Mouse (Mus musculus): ENCODE data around the gene Otud5.
"Not testable (repeated sequence)": the region's sequence is repeated elsewhere in the genome, so short reads cannot be mapped to it uniquely, and the experiment has no call there.

Gene Otud5

DNA sequence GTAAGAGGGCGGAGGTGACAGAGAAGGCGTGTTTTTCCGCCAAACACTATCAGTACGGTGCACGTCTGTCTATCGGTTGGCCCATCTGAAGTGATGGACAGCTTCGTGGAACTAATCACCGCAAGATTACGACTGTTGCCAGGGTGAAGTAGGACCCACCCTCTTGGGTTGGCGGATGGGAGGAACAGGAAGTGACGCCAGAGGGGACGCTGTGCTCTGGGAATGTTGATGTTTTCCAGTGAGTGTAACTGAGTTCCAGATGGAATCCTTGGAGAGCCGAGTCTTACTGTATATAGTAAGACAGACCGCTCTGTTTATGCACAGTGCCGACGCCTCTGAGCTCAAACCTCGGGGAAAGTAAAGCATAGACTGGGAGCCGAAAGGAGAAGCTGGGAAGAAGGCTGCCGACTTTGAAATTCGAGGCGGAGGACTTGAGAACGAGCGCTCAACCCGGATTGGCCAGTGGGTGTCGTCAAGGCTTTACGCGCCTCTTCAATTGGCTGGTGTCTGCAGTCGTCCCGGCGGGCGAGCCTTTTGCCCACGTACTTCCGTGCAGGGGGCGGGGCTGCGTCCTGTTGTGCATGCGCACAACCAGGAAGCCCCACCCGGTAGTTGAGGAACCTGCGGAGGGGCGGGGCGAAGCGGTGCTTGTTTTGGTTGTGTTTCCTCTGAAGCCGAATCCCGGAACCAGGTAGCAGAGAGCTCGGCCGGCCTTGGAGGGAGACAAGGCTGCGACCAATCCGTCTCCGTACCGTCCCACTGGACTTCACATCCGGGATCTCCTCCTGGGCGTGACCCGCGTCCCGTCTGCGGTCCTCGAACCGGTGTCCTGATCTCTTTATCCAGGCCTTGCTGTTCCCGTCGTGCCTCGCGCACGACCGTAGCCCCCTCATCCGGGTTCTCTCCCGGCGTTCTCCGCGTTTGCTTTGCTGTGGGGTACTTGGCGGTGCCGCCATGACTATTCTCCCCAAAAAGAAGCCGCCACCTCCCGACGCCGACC lies at the start of gene Otud5:
TSS of gene Otud5 (plus strand) at position 202 of the 1,000 bp plus-strand sequence.
- peak; percentile 93 for DNase-seq (ENCODE audit: low read depth, low spot score)

DNA sequence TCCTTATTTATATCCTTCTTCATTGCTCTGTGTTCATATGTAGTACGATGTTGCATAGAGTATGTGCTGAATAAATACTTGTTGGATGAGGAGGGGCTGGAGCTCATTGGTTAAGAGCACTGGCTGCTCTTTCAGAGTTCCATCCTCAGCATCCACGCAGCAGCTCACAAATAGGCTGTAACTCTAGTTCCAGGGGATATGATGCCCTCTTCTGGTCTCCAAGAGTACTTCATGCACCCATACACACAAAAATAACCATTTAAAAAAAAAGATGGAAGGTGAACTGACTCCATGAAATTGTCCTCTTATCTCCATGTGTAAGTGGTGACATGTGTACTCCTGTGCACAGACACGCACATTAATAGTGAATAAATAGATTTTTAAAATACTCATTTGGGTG lies 47.8 kb upstream of the Otud5 start:
- no peak for DNase-seq (ENCODE audit: low read depth, low spot score)

DNA sequence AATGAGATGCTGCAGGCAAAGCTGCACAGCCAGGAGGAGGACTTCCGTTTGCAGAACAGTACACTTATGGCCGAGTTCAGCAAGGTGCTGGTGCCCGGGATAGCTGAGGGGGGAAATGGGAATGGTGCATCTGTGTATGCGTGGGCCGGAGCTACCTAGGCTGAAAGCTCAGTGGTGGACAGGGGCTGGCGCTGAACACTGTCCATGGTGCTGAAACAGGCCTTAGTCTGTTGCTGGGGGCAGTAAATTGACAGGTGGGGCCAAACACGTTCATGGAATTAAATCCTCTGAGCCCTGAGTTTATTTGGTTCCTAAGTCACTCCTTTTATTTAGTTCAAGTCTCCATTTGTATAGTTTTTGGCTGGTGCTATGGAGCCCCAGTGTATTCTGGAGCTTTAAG lies 46.1 kb upstream of the Otud5 start:
- no peak for DNase-seq (ENCODE audit: low read depth, low spot score)

GRCm38 (mm10) chrX:7797327-7797726 lies 43.8 kb upstream of the Otud5 start:
- no peak for DNase-seq (ENCODE audit: low read depth, low spot score)

DNA sequence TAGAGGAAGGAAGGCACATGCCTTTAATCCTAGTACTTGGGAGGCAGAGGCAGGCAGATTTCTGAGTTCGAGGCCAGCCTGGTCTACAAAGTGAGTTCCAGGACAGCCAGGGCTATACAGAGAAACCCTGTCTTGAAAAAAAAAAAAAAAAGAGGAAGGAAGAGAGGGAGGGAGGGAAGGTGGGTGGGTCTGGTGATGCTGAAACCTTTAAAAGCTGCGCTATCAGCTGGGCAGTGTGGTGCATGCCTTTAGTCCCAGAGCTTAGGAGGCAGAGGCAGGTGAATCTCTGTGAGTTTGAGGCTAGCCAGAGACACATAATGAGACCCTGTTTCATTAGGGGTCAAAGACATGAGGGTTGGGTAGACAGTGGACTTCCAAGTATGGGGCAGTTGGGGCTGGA lies 39.0 kb upstream of the Otud5 start:
- DNase-seq (ENCODE audit: low read depth, low spot score) = not testable (repeated sequence)

GRCm38 (mm10) chrX:7815016-7815415 lies 26.1 kb upstream of the Otud5 start:
- DNase-seq (ENCODE audit: low read depth, low spot score) = not testable (repeated sequence)

DNA sequence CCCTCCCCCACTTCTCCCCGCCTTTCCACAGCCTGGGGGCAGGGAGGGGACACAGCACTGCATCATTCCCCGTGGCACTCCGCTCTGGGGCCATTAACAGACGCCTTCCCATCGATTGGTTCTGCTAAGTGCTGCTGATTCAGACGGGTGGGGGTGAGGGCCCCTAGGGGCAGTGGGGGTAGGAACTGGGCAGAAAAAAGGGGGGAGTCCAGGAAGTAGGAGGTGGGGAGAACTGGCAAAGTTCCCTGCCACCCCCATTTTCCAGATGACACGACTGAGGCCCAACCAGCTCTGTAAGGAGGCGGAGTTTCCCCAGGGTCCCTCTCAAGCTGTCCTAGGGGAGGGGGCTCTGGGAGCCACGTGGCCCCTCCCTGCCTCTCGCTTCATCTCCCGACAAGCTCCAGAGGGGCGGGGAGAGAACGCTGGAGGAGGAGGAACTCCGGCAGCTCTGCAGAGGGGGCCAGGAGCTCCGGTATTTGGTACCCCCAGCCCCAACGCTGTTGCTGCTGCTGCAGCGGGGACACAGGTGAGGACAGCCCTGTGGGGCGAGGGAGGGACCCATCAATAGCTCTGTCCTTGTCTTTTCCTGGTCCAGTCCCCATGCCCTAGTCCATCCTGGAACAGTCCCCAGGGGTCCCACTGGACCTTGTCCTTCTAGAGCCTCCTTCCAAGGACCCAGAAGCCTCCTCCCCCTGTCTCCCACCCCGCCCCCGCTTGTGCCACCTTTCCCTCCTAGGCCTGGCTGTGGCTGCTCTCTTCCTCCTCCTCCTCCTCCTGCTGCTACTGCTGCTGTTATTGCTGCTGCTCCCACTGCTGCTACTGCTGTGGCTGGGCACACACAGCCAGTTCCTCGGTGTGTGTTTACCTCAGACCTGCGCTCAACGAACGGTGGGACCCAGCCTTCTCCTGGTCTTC lies 19.0 kb upstream of the Otud5 start, which contains the start of gene Kcnd1:
TSS of gene Kcnd1 (plus strand) at position 425 of the 915 bp plus-strand sequence.
- DNase-seq (ENCODE audit: low read depth, low spot score) = peak; percentile 10

DNA sequence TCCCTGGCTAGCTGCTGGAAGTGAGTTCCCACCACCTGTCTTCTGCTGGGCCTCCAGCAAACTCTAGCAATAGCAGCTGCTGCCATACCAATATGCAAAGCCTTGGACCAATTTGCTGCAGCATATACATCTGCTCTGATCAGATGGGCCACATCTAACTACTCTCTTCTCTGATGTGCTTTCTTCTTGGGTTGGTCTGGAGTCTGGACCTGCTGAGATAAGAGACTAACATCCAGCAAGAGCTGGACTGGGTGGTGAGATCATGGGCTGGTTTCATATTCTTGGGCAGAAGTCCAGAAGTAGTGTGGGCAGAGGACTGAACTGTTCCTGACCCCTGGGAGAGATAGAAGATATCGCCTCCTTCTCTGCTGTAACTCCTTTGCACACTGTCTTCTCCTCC lies 4.0 kb upstream of the Otud5 start:
- DNase-seq (ENCODE audit: low read depth, low spot score) = no peak

DNA sequence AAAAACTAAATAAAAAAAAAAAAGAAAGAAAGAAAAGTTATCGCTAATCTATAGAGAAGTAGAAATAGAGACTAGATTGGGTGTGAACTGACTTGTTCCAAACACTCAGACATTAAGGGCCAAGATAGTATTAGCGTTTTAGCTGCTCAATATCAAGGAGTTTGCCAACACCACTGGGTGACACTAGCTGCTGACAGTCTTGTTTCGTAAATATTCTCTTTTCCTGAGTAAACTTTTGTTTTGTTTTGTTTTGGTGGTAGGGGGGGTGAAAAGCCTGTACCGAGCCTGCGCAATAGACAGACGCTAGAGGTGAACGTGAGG lies 362 bp upstream of the Otud5 start:
- DNase-seq (ENCODE audit: low read depth, low spot score) = no peak

- no peak for DNase-seq (ENCODE audit: low read depth, low spot score)
Observed at GRCm38 (mm10) chrX:7842318-7842717, 1.2 kb downstream of the Otud5 start.

DNA sequence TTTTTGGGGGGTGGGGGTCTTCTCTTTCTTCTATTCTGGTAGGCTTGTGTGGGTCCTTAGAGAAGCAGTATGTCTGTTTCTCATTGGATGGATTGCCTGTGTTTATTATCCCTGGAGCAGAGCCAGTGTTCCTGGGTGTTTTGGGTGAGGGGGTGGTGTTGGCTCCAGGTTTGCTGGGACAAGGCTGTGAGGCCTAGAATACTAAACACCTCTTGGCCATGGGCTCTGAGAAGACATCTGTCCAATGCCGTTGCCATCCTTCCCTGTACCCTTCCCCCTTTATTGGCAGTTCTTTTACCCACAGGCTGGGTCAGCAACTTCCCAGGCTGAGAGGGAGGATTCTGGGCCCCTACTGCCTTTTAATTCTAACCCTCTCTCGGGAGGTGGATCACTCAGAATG lies 6.7 kb downstream of the Otud5 start:
- DNase-seq (ENCODE audit: low read depth, low spot score) = no peak

- no peak for DNase-seq (ENCODE audit: low read depth, low spot score)
Observed at GRCm38 (mm10) chrX:7854578-7854977, 13.4 kb downstream of the Otud5 start.

DNA sequence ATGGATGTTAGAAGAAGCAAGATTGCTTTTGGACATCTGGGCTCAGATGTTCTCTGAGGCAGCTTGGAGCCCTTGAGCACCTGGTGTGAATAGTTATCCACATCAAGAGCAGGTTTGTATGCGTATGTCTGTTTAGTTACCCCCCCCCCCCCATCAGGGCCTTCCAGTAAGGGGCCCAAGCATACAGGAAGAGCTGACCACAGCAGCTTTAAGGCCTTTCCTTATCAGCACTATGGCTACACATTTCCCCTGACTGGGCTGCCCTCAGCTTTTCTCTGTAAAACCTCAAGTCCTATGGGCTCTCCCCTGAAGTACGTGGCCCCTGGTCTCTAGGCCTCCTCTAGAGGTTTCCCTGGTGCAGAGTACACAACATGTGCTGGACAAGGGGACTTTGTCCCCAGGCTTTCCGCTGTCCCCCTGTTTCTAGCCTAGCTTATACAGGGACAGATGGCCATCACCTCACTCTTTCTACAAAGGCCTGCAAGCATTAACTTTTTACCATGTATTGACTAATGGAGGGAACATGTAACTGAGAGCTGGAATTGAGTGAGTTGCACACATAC lies 18.1 kb downstream of the Otud5 start:
- no peak for DNase-seq (ENCODE audit: low read depth, low spot score)

- DNase-seq (ENCODE audit: low read depth, low spot score) = no peak
Observed at GRCm38 (mm10) chrX:7863181-7863580, 22.0 kb downstream of the Otud5 start.

DNA sequence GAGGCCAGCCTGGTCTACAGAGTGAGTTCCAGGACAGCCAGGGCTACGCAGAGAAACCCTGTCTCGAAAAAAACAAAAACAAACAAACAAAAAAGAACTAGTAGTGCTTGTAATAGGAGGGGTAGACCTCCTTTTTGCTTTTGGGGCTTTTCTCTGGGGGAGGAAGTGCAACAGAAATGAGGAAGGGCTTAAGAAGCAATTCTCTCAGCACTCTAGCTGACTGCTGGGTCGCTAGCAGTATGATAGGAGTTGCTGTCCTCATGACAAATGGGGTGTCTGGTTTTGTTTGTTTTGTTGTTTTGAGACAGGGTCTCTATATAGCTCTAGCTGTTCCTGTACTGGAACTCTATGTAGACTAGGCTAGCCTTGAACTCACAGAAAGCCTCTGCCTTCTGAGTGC lies 23.4 kb downstream of the Otud5 start:
- no peak for DNase-seq (ENCODE audit: low read depth, low spot score)

- no peak for DNase-seq (ENCODE audit: low read depth, low spot score)
Observed at GRCm38 (mm10) chrX:7865343-7865742, 24.2 kb downstream of the Otud5 start.

DNA sequence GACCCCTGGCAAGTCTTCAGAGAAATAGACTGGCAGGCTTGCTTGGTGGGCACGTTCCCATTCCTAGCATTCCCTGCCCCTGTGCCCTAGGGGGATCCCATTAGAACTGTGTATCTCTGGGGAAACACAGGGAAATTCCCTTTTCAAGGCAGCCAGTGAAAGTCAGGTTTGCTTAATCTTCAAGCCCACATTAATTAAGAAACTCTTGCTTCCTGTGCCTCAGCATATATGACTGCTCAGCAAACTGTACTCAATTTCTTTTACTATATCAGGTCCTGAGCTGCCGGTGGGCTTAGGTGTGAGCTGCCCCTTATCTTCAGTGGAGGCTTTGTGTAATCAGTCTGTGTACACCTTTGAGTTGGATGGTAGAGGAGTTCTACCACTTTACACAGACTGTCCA lies 24.6 kb downstream of the Otud5 start:
- no peak for DNase-seq (ENCODE audit: low read depth, low spot score)

GRCm38 (mm10) chrX:7867141-7867540 lies 26.0 kb downstream of the Otud5 start:
- no peak for DNase-seq (ENCODE audit: low read depth, low spot score)

DNA sequence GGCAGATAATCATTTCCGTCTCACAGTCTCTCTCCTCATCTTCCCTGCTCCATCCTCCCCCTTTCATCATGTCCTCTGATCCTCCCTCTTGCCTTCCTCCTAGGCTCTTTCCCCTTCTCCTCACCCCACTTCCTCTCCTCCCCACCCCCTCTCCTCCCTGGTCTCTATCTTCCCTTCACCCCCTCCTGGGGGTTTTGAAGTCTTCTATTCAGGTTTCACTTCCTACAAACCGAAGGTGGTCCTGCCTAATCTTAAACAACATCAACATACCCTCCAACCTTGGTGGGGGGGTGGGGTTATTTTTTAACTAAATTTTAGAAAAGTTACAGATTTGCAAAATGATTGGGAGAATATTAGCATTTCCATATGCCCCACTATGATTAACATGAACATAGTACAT lies 27.3 kb downstream of the Otud5 start:
- no peak for DNase-seq (ENCODE audit: low read depth, low spot score)

GRCm38 (mm10) chrX:7869826-7870225 lies 28.7 kb downstream of the Otud5 start:
- DNase-seq (ENCODE audit: low read depth, low spot score) = no peak

DNA sequence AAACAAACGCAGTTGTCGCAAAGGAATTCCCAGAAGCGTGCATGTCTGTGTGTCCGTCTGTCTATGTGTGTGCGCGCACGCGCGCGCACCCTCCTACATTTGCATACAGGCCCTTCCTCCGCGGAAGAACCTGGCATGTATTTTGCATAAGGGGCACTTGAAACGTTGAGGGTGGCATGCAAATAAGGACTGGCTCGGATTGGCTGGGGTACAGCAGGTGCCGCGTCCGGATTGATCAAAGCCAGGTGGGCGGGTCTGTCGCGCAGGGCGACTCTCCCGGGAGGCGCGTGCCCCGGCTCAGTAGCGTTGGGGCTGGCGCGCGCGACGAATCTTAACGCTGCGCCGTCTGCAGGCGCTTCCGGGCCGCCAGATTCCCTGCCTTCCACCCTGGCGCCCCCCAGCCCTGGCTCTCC lies 36.8 kb downstream of the Otud5 start, which contains the start of gene Pim2:
TSS of gene Pim2 (plus strand) at position 256 of the 413 bp plus-strand sequence.
- DNase-seq (ENCODE audit: low read depth, low spot score) = peak; percentile 72

DNA sequence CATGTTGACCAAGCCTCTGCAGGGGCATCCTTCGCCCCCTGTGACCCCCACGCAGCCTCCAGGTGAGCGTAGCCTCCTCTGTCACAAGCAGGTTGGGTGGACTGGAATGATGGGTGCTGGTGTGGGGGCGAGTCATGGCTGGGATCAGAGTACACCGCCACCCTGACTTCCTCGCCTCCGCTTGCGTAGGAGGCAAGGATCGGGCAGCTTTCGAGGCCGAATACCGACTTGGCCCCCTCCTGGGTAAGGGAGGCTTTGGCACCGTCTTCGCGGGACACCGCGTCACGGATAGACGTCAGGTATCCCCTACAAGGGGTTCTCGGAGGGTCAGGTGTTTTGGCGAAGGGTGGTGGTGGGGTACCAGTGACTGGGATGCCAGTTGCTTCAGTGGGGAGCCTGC lies 37.3 kb downstream of the Otud5 start:
- no peak for DNase-seq (ENCODE audit: low read depth, low spot score)

Data from brain, embryonic 18.5 days (tissue).